Mouse (Mus musculus): ENCODE data around the gene Cop1.

GRCm38 (mm10) chr1:159211711-159212110, 20.4 kb upstream of the Cop1 start:
- TF ChIP-seq GATA1 (IDR thresholded peaks at IDR 0.05; ENCODE audit: borderline replicate concordance, low read length) (no peak), FLI1 (IDR thresholded peaks at IDR 0.05; ENCODE audit: low read length) (no peak)
